Mouse (Mus musculus) liver, postnatal 0 days (tissue): Measurements from ENCODE around the gene Dcst2. TPM values are rescaled to one million over a fixed set of nuclear protein-coding genes. Genes with fewer than 3 reads are reported as not detected.

Experiments
- ATAC-seq: fragments of 200-750 bp; cut with Nextera tagmentation; 2 replicates; pipeline ENCODE4 v1.8.0; 2017; ENCODE audit warnings: mild to moderate bottlenecking, moderate library complexity
- DNase-seq: peaks from one replicate; pipeline ENCODE4 v3.0.0-alpha.2; 2016
- H3K27ac ChIP-seq: fragments of 300-500 bp; sonication (generic); 2 replicates; pipeline ENCODE4 v1.5.1; 2014; ENCODE audit warnings: antibody characterized with exemption, moderate library complexity, mild to moderate bottlenecking, low read depth
- H3K27me3 ChIP-seq: fragments of 300-500 bp; sonication (generic); 2 replicates; pipeline ENCODE4 v1.6.1; 2014; ENCODE audit warnings: low read length, control low read depth, mixed read lengths; ENCODE audit not compliant: insufficient read depth
- H3K36me3 ChIP-seq: fragments of 300-500 bp; sonication (generic); replicated peaks from 2 replicates; pipeline ENCODE4 v1.6.1; 2014; ENCODE audit warnings: mild to moderate bottlenecking, control low read depth, low read length, moderate library complexity, mixed read lengths; ENCODE audit not compliant: insufficient read depth
- H3K4me1 ChIP-seq: fragments of 300-500 bp; sonication (generic); 2 replicates; pipeline ENCODE4 v1.6.1; 2014; ENCODE audit warnings: antibody characterized with exemption, mild to moderate bottlenecking, control low read depth; ENCODE audit not compliant: insufficient read depth
- H3K4me2 ChIP-seq: fragments of 300-500 bp; sonication (generic); 2 replicates; pipeline ENCODE4 v1.6.1; 2014; ENCODE audit warnings: low read depth, mild to moderate bottlenecking, low read length, moderate library complexity, mixed read lengths
- H3K4me3 ChIP-seq: fragments of 300-500 bp; sonication (generic); 2 replicates; pipeline ENCODE4 v1.5.1; 2014; ENCODE audit warnings: low read depth, low read length
- H3K9ac ChIP-seq: fragments of 300-500 bp; sonication (generic); replicated peaks from 2 replicates; pipeline ENCODE4 v1.6.1; 2014; ENCODE audit warnings: mild to moderate bottlenecking, moderate library complexity
- H3K9me3 ChIP-seq: fragments of 300-500 bp; sonication (generic); 2 replicates; pipeline ENCODE4 v1.6.1; 2016; ENCODE audit warnings: mild to moderate bottlenecking, control low read depth, low read length, mixed read lengths
- CTCF ChIP-seq: sonication (generic); IDR thresholded peaks from 2 replicates; pipeline ENCODE4 v1.5.1; 2016; ENCODE audit warnings: antibody characterized with exemption, low read depth
- EP300 ChIP-seq: IDR thresholded peaks from 2 replicates; pipeline ENCODE4 v1.6.1; 2016; ENCODE audit warnings: antibody characterized with exemption, low read depth, mild to moderate bottlenecking
- WGBS: fragments of 180-500 bp; shearing (Covaris S2); extraction: QIAGEN DNeasy Blood & Tissue Kit; methylation state at CpG from one replicate; pipeline ENCODE4 v1.1.7; 2014; ENCODE audit not compliant: insufficient replicate concordance; 5-methylcytosine and 5-hydroxymethylcytosine counted together
- polyA plus RNA-seq: library from polyadenylated mRNA; unstranded; fragments of >200 nt; fragmentation: Nextera tagmentation; extraction: Ambion mirVana; gene quantifications from 2 replicates; pipeline ENCODE4 v1.2.1, GENCODE M21; 2015

The Dcst2 gene
- polyA plus RNA-seq, 1 experiment from 2014 or later = 0.05 TPM

DNA sequence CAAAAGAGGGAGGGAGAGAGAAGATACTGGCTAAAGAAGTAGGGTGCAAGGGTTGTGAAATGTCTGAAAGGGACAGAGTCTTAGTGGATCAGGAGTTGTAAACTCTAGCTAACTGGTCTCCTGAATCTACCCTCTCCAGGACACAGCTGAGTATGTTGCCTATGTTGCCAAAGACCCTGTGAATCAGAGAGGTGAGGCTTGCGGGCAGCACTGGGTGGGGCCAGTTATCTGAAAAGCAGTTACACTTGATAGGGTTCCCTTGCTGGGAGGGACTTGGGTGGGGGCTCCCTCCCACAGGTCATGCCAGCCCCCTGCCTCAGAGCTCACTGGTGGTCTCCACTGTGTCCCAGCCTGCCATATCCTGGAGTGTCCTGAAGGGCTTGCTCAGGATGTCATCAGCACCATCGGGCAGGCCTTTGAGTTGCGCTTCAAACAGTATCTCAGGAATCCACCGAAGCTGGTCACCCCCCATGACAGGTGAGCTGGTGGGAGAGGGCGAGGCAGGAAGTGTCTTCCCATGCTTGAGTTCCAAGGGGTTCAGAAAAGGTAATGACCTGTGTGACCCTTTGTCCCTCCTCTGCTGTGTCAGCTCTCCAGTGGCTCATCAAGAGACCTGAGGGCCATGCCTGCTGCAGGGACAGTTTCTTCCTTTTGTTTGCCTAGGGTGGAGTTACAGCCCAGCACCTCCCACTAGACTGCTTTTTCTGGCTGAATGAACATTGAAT lies 62.8 kb downstream of the Dcst2 start:
- DNase-seq (no peak), ATAC-seq (no peak)
- peaks cover 37% of the 10 kb centered on the region for H3K36me3 ChIP-seq
- peak overlapping the region; percentile 13; the same call in 1 of the 2 replicates for H3K4me2 ChIP-seq
- H3K27ac ChIP-seq = no peak overlapping the region; the same call in 1 of the 2 replicates
- H3K27me3 ChIP-seq = no peaks in the 10 kb centered on the region
- no peak overlapping the region for H3K9ac ChIP-seq
- WGBS = 80% methylated on average over 5 of the region's 5 CpGs
- H3K4me3 ChIP-seq = no peak overlapping the region
- TF ChIP-seq EP300 (no peak), CTCF (no peak)
- peaks cover 49% of the 10 kb centered on the region for H3K4me1 ChIP-seq
- no peaks in the 10 kb centered on the region for H3K9me3 ChIP-seq

DNA sequence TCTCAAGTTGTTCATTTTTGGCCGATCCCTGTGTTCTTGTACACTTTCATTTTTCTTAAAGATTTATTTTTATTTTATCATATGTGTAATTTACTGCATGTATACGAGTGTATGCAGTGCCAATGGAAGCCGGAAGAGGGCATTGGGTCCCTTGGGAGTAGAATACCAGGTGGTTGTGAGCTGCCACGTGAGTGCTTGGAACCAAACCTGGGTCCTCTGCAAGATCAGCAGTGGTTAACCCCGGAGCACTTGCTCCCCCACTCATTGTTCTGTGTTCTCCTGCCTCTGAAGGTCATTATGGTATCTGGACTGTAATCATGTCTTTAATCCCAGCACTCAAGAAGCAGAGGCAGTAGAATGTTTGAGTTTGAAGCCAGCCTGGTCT lies 63.4 kb downstream of the Dcst2 start:
- Histone ChIP-seq H3K4me1 (peaks cover 48% of the 10 kb centered on the region), H3K9me3 (no peaks in the 10 kb centered on the region), H3K4me2 (no peak overlapping the region), H3K36me3 (peaks cover 37% of the 10 kb centered on the region), H3K27ac (no peak overlapping the region), H3K27me3 (no peaks in the 10 kb centered on the region), H3K9ac (no peak overlapping the region), H3K4me3 (no peak overlapping the region)
- no peak for TF ChIP-seq EP300
- TF ChIP-seq CTCF = no peak
- 72% methylated on average over 5 of the region's 5 CpGs for WGBS
- ATAC-seq (no peak), DNase-seq (no peak)

GRCm38 (mm10) chr3:89425876-89426275 lies 64.1 kb downstream of the Dcst2 start:
- 59% methylated on average over 4 of the region's 4 CpGs for WGBS
- Histone ChIP-seq H3K36me3 (peaks cover 37% of the 10 kb centered on the region), H3K4me2 (peak overlapping the region; percentile 34), H3K27me3 (no peaks in the 10 kb centered on the region), H3K4me1 (peaks cover 42% of the 10 kb centered on the region), H3K27ac (no peak overlapping the region), H3K9ac (no peak overlapping the region), H3K4me3 (no peak overlapping the region), H3K9me3 (no peaks in the 10 kb centered on the region)
- TF ChIP-seq EP300 (peak; percentile 83), CTCF (no peak)
- ATAC-seq = no peak
- no peak for DNase-seq

Other genes with a start within 250 kb of the Dcst2 start
- gene Pklr, start 225.8 kb upstream of the Dcst2 start, polyA plus RNA-seq = 18.6 and 27.8 TPM in 2 replicates
- gene Hcn3, start 201.8 kb upstream of the Dcst2 start, polyA plus RNA-seq = 0.19 and 0.49 TPM in 2 replicates
- gene Clk2, start 197.2 kb upstream of the Dcst2 start, polyA plus RNA-seq = 5.0 and 5.7 TPM in 2 replicates
- 50.1 and 52.2 TPM in 2 replicates for gene Scamp3, start 184.5 kb upstream of the Dcst2 start, polyA plus RNA-seq
- 1.4 and 2.1 TPM in 2 replicates for gene Fam189b, start 178.8 kb upstream of the Dcst2 start, polyA plus RNA-seq
- 25.8 and 26.3 TPM in 2 replicates for gene Gba, start 159.0 kb upstream of the Dcst2 start, polyA plus RNA-seq
- gene Thbs3, start 146.8 kb upstream of the Dcst2 start, polyA plus RNA-seq = 1.3 and 1.8 TPM in 2 replicates
- 105 and 111 TPM in 2 replicates for gene Mtx1, start 134.9 kb upstream of the Dcst2 start, polyA plus RNA-seq
- gene Muc1, start 132.9 kb upstream of the Dcst2 start, polyA plus RNA-seq = 0.40 and 0.56 TPM in 2 replicates
- 141 TPM in 2 replicates for gene Krtcap2, start 116.0 kb upstream of the Dcst2 start, polyA plus RNA-seq
- 0.06 and 0.21 TPM in 2 replicates for gene Trim46, start 115.7 kb upstream of the Dcst2 start, polyA plus RNA-seq
- gene Dpm3, start 102.6 kb upstream of the Dcst2 start, polyA plus RNA-seq = 63.2 and 73.2 TPM in 2 replicates
- gene Slc50a1, start 91.4 kb upstream of the Dcst2 start, polyA plus RNA-seq = 18.3 and 19.6 TPM in 2 replicates
- 22.1 and 27.8 TPM in 2 replicates for gene Efna1, start 80.8 kb upstream of the Dcst2 start, polyA plus RNA-seq
- not detected in 2 replicates for gene Efna3, start 39.0 kb upstream of the Dcst2 start, polyA plus RNA-seq
- 0.36 and 0.56 TPM in 2 replicates for gene Efna4, start 23.9 kb upstream of the Dcst2 start, polyA plus RNA-seq
- 9.1 and 9.2 TPM in 2 replicates for gene Adam15, start 12.0 kb upstream of the Dcst2 start, polyA plus RNA-seq
- 0.13 and 0.15 TPM in 2 replicates for gene Dcst1, start 3.3 kb downstream of the Dcst2 start, polyA plus RNA-seq
- gene Zbtb7b, start 32.8 kb downstream of the Dcst2 start, polyA plus RNA-seq = 4.1 and 4.7 TPM in 2 replicates
- not detected in 2 replicates for gene Lenep, start 40.8 kb downstream of the Dcst2 start, polyA plus RNA-seq
- gene Flad1, start 49.9 kb downstream of the Dcst2 start, polyA plus RNA-seq = 18.8 and 20.0 TPM in 2 replicates
- 130 and 141 TPM in 2 replicates for gene Cks1b, start 56.4 kb downstream of the Dcst2 start, polyA plus RNA-seq
- gene Shc1, start 56.5 kb downstream of the Dcst2 start, polyA plus RNA-seq = 23.8 and 24.7 TPM in 2 replicates
- 5.9 and 6.9 TPM in 2 replicates for gene Pygo2, start 68.2 kb downstream of the Dcst2 start, polyA plus RNA-seq
- 9.4 and 9.8 TPM in 2 replicates for gene Pbxip1, start 74.7 kb downstream of the Dcst2 start, polyA plus RNA-seq
- 13.4 and 13.8 TPM in 2 replicates for gene Pmvk, start 92.6 kb downstream of the Dcst2 start, polyA plus RNA-seq
- gene Kcnn3, start 158.2 kb downstream of the Dcst2 start, polyA plus RNA-seq = 0.04 TPM in 2 replicates